Mouse (Mus musculus): Measurements from ENCODE around the gene Pacrg.

DNA sequence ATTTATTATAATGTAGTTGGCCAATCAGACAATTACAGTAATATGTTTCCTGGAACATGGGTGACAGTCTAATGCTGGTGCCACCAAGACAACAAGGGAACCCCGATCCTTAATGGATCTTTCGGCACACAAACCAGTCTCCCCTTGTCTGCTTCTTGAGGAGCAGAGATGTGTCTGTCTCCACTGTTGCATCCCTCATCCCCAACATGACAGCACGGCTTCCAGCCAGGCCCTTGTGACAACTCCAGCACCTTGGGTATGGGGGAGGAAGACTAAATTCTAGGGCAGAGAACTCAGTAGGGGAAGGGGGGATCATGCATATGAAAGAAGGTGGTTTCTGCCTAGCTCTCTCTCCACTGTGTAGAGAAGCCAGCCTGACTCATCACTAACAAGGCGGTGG, 242.4 kb downstream of the Pacrg start:
- TF ChIP-seq CTCF (IDR thresholded peaks at IDR 0.05; ENCODE audit: control insufficient read depth, insufficient read depth, insufficient read length) (no peak), USF1 (IDR thresholded peaks at IDR 0.05; ENCODE audit: low read depth) (no peak), MAX (IDR thresholded peaks at IDR 0.05) (no peak), MYOD1 (IDR thresholded peaks at IDR 0.05; ENCODE audit: control insufficient read depth, insufficient read length, low read depth) (no peak), MYOG (IDR thresholded peaks at IDR 0.05; ENCODE audit: control insufficient read depth, extremely low read depth, insufficient read length) (no peak)
